Mouse (Mus musculus) liver, embryonic 12.5 days (tissue): Measurements from ENCODE around the gene Mtrex. TPM values are rescaled to one million over a fixed set of nuclear protein-coding genes. Genes with fewer than 3 reads are reported as not detected.

Experiments used
- ATAC-seq: fragments of 200-750 bp; cut with Nextera tagmentation; 2 replicates; pipeline ENCODE4 v1.8.0; 2017; ENCODE audit warnings: moderate number of reproducible peaks, mild to moderate bottlenecking, moderate library complexity
- H3K27ac ChIP-seq: fragments of 300-500 bp; sonication (generic); 2 replicates; pipeline ENCODE4 v1.5.1; 2016; ENCODE audit warnings: mild to moderate bottlenecking
- H3K27me3 ChIP-seq: fragments of 300-500 bp; sonication (generic); replicated peaks from 2 replicates; pipeline ENCODE4 v1.6.1; 2016; ENCODE audit warnings: mild to moderate bottlenecking, moderate library complexity
- H3K36me3 ChIP-seq: fragments of 300-500 bp; sonication (generic); 2 replicates; pipeline ENCODE4 v1.6.1; 2016; ENCODE audit warnings: mild to moderate bottlenecking, moderate library complexity
- H3K4me1 ChIP-seq: fragments of 300-500 bp; sonication (generic); 2 replicates; pipeline ENCODE4 v1.6.1; 2016
- H3K4me2 ChIP-seq: fragments of 300-500 bp; sonication (generic); 2 replicates; pipeline ENCODE4 v1.6.1; 2016; ENCODE audit warnings: mild to moderate bottlenecking, moderate library complexity
- H3K4me3 ChIP-seq: fragments of 300-500 bp; sonication (generic); 2 replicates; pipeline ENCODE4 v1.5.1; 2016; ENCODE audit warnings: mild to moderate bottlenecking, moderate library complexity
- H3K9ac ChIP-seq: fragments of 300-500 bp; sonication (generic); 2 replicates; pipeline ENCODE4 v1.6.1; 2016; ENCODE audit warnings: mild to moderate bottlenecking, moderate library complexity
- H3K9me3 ChIP-seq: fragments of 300-500 bp; sonication (generic); replicated peaks from 2 replicates; pipeline ENCODE4 v1.6.1; 2016; ENCODE audit warnings: mild to moderate bottlenecking, moderate library complexity
- WGBS: fragments of 180-500 bp; shearing (Covaris S2); methylation state at CpG from one replicate; pipeline ENCODE4 v1.1.7; 2016; ENCODE audit not compliant: insufficient replicate concordance; 5-methylcytosine and 5-hydroxymethylcytosine counted together
- polyA plus RNA-seq: library from polyadenylated mRNA; unstranded; fragments of >200 nt; fragmentation: Nextera tagmentation; extraction: Ambion mirVana; gene quantifications from 2 replicates; pipeline ENCODE4 v1.2.1, GENCODE M21; 2016

The Mtrex gene
- polyA plus RNA-seq, 1 experiment from 2014 or later: 62.8 TPM

- no peak for ATAC-seq
Observed at GRCm38 (mm10) chr13:112925976-112926375, 1.2 kb downstream of the Mtrex start.

GRCm38 (mm10) chr13:112925266-112925665, 1.9 kb downstream of the Mtrex start:
- WGBS: 72% methylated on average over 6 of the region's 6 CpGs
- peak overlapping the region; percentile 18; the same call in 1 of the 2 replicates for H3K4me3 ChIP-seq
- H3K9ac ChIP-seq: no peak overlapping the region
- no peaks in the 10 kb centered on the region for H3K27me3 ChIP-seq
- H3K9me3 ChIP-seq: no peaks in the 10 kb centered on the region
- H3K36me3 ChIP-seq: peaks cover 19% of the 10 kb centered on the region
- H3K4me2 ChIP-seq: peak overlapping the region; percentile 81
- peaks cover 26% of the 10 kb centered on the region for H3K4me1 ChIP-seq
- no peak overlapping the region for H3K27ac ChIP-seq
- no peak for ATAC-seq

More at GRCm38 (mm10) chr13:112925976-112926375, 1.2 kb downstream of the Mtrex start:
- Histone ChIP-seq H3K9me3 (no peaks in the 10 kb centered on the region), H3K9ac (peak overlapping the region; percentile 85), H3K4me1 (peaks cover 26% of the 10 kb centered on the region), H3K36me3 (peaks cover 25% of the 10 kb centered on the region), H3K4me2 (peak overlapping the region; percentile 81), H3K27me3 (no peaks in the 10 kb centered on the region), H3K4me3 (peak overlapping the region; percentile 82), H3K27ac (no peak overlapping the region)
- WGBS: 51% methylated on average over 4 of the region's 4 CpGs

- Histone ChIP-seq H3K4me1 (peaks cover 12% of the 10 kb centered on the region), H3K27ac (no peak overlapping the region), H3K4me3 (no peak overlapping the region), H3K4me2 (no peak overlapping the region), H3K36me3 (peaks cover 50% of the 10 kb centered on the region), H3K9me3 (no peaks in the 10 kb centered on the region), H3K9ac (no peak overlapping the region), H3K27me3 (no peaks in the 10 kb centered on the region)
- 79% methylated on average over 3 of the region's 3 CpGs for WGBS
- ATAC-seq: no peak
Observed at GRCm38 (mm10) chr13:112920906-112921305, 6.3 kb downstream of the Mtrex start.

GRCm38 (mm10) chr13:112919141-112919865, 7.9 kb downstream of the Mtrex start:
- Histone ChIP-seq H3K4me3 (no peak overlapping the region), H3K27ac (no peak overlapping the region), H3K9ac (no peak overlapping the region), H3K4me2 (no peak overlapping the region), H3K36me3 (peaks cover 60% of the 10 kb centered on the region), H3K9me3 (no peaks in the 10 kb centered on the region), H3K4me1 (peaks cover 3% of the 10 kb centered on the region; the same call in 1 of the 2 replicates), H3K27me3 (no peaks in the 10 kb centered on the region)
- WGBS: 82% methylated on average over 4 of the region's 4 CpGs
- no peak for ATAC-seq

- Histone ChIP-seq H3K4me1 (no peaks in the 10 kb centered on the region), H3K4me3 (no peak overlapping the region), H3K36me3 (peaks cover 80% of the 10 kb centered on the region), H3K27me3 (no peaks in the 10 kb centered on the region), H3K9ac (no peak overlapping the region), H3K9me3 (no peaks in the 10 kb centered on the region), H3K4me2 (no peak overlapping the region), H3K27ac (no peak overlapping the region)
- WGBS: 84% methylated on average over 4 of the region's 4 CpGs
- no peak for ATAC-seq
Observed at GRCm38 (mm10) chr13:112910434-112910833, 16.8 kb downstream of the Mtrex start.

- peaks cover 83% of the 10 kb centered on the region for H3K36me3 ChIP-seq
- H3K4me3 ChIP-seq: no peak overlapping the region
- 66% methylated on average over 4 of the region's 4 CpGs for WGBS
- H3K27me3 ChIP-seq: no peaks in the 10 kb centered on the region
- H3K9me3 ChIP-seq: no peaks in the 10 kb centered on the region
- no peak for ATAC-seq
- H3K27ac ChIP-seq: no peak overlapping the region
- H3K4me2 ChIP-seq: no peak overlapping the region
- no peaks in the 10 kb centered on the region for H3K4me1 ChIP-seq
- H3K9ac ChIP-seq: no peak overlapping the region
Observed at GRCm38 (mm10) chr13:112909663-112910062, 17.5 kb downstream of the Mtrex start.

DNA sequence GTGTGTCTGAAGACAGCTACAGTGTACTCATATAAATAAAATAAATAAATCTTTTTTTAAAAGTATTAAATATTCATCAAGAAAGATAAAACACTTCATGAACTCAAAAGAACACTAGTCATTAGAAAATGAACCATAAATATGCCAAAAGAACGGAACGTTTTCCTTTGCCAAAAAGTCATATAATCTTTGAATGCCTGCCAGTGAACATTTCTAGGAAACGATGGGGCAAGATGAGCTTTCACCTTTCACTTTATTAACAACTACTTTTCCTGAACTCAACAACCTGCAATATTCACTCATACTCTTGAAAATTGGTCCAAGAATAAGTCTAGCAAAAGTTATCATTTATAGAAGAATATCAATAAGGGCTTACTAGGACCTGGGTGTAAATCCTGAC, 25.0 kb downstream of the Mtrex start:
- H3K9me3 ChIP-seq: no peaks in the 10 kb centered on the region
- no peaks in the 10 kb centered on the region for H3K4me1 ChIP-seq
- H3K9ac ChIP-seq: no peak overlapping the region
- H3K4me2 ChIP-seq: no peak overlapping the region
- WGBS: 92% methylated on average over 3 of the region's 3 CpGs
- no peak overlapping the region for H3K4me3 ChIP-seq
- no peak for ATAC-seq
- peaks cover 91% of the 10 kb centered on the region for H3K36me3 ChIP-seq
- no peaks in the 10 kb centered on the region for H3K27me3 ChIP-seq
- H3K27ac ChIP-seq: no peak overlapping the region

DNA sequence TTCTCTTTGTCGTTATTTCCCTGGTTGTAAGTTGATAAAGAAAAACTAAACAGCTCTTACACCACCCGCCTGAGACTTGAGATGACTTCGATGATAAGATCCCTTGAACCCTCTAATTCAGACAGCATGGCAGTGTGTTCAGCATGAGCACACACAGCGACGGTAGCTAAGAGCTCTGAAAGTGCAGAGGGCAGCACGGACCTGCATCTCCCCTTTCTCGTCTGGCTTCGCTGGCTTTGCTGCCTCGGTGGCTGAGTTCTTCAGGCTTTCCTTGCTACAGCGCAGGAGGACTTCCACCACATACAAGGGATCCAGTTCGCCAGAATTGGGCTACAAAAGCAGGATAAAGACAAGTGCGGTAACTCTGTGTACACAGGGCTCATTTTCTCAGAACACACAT, 40.0 kb downstream of the Mtrex start:
- H3K36me3 ChIP-seq: peaks cover 90% of the 10 kb centered on the region
- no peak overlapping the region for H3K9ac ChIP-seq
- no peak overlapping the region for H3K4me3 ChIP-seq
- H3K4me2 ChIP-seq: no peak overlapping the region
- H3K9me3 ChIP-seq: no peaks in the 10 kb centered on the region
- no peak overlapping the region for H3K27ac ChIP-seq
- no peak for ATAC-seq
- H3K4me1 ChIP-seq: no peaks in the 10 kb centered on the region
- 88% methylated on average over 12 of the region's 12 CpGs for WGBS
- no peaks in the 10 kb centered on the region for H3K27me3 ChIP-seq

DNA sequence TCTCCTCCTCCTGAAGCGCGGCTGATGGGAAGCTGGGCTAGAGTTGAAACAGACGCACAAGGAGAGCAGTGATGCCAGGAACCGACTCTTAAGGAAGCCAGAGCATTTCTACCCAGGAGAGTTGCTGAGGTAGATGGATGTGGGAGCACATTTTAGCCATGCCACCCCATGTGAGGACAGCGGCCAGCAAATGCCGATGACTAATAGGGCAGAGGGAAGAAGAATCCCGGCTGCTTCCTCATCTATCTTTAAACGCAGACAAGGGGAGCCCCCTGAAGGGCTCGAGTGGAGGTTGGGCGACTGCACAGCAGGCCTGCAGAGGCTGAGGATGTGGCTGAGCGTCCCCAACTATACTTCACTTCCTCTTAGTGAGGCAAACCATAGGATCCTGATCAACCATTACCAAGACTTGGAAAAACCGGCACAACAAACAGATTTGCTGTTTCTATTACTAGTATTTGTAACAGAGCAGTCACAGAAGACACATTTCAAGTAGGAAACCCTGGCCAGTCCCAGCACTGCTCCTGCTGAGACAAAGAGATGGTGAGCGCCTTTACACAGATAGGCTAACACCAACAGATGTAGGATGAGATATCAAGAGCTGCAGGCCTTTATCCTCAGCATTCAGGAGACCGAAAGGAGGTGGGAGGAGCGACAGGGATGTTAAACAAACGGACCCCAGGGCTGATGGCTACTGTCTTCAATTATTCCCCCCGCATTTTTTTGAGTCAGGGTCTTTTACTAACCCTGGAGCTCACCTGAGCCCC, 55.5 kb downstream of the Mtrex start:
- peak overlapping the region; percentile 37 for H3K27ac ChIP-seq
- WGBS: 43% methylated on average over 17 of the region's 17 CpGs
- peak overlapping the region; percentile 19; the same call in 1 of the 2 replicates for H3K4me2 ChIP-seq
- H3K27me3 ChIP-seq: no peaks in the 10 kb centered on the region
- no peak overlapping the region for H3K4me3 ChIP-seq
- peaks cover 28% of the 10 kb centered on the region for H3K4me1 ChIP-seq
- ATAC-seq: peak; percentile 91
- peaks cover 94% of the 10 kb centered on the region for H3K36me3 ChIP-seq
- H3K9me3 ChIP-seq: no peaks in the 10 kb centered on the region
- H3K9ac ChIP-seq: no peak overlapping the region

- Histone ChIP-seq H3K9me3 (no peaks in the 10 kb centered on the region), H3K36me3 (peaks cover 98% of the 10 kb centered on the region), H3K9ac (no peak overlapping the region), H3K4me1 (peaks cover 35% of the 10 kb centered on the region), H3K4me2 (no peak overlapping the region), H3K27me3 (no peaks in the 10 kb centered on the region), H3K4me3 (no peak overlapping the region), H3K27ac (no peak overlapping the region)
- WGBS: 68% methylated on average over 11 of the region's 11 CpGs
- ATAC-seq: no peak
Observed at GRCm38 (mm10) chr13:112870039-112870690, 57.0 kb downstream of the Mtrex start.

DNA sequence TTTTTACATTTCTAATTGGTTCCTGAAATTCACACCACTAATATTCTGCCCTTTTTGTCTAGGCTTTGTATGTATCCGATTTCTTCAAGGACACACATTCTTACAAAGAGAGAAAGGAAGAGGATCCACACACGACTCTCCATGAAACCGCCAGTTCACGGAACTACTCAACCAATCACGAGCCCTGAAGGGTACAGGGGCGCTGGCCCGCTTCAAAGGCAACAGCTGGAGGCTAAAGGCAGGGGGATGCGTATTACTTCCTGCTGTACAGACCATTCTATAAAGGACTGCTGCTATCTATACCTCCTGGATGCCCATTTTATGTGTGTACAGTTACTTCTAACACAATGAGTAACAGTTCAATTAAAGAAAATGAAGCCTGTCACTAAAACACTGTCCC, 59.8 kb downstream of the Mtrex start:
- peaks cover 96% of the 10 kb centered on the region for H3K36me3 ChIP-seq
- H3K4me3 ChIP-seq: no peak overlapping the region
- H3K9me3 ChIP-seq: no peaks in the 10 kb centered on the region
- H3K4me2 ChIP-seq: no peak overlapping the region
- H3K4me1 ChIP-seq: peaks cover 34% of the 10 kb centered on the region
- H3K27ac ChIP-seq: no peak overlapping the region
- no peaks in the 10 kb centered on the region for H3K27me3 ChIP-seq
- WGBS: 90% methylated on average over 8 of the region's 8 CpGs
- no peak overlapping the region for H3K9ac ChIP-seq
- no peak for ATAC-seq

DNA sequence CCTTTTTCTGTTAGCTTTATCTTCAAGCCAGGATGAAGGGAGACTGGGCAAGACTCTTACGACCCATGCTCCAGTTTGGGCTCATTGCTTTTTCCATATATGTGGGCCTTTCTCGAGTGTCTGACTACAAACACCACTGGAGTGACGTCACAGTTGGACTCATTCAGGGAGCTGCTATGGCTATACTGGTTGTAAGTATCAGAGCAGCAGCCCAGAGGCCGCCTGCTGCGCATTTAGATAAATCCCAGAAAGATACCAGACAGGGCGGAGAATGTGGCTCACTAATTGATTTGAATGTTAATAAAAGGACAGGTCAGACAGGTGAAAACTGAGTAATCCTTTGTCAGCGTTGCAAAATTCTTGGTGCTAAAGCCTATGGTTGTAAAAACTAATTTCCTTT, 60.4 kb downstream of the Mtrex start:
- Histone ChIP-seq H3K9me3 (no peaks in the 10 kb centered on the region), H3K4me1 (peaks cover 34% of the 10 kb centered on the region), H3K27me3 (no peaks in the 10 kb centered on the region), H3K4me2 (peak overlapping the region; percentile 8; the same call in 1 of the 2 replicates), H3K4me3 (no peak overlapping the region), H3K36me3 (peaks cover 96% of the 10 kb centered on the region), H3K9ac (no peak overlapping the region), H3K27ac (0 out of 2 replicates have a peak overlapping the region, but pooled peaks have one; percentile 27)
- whole genome bisulfite sequencing: 55% methylated on average over 7 of the region's 7 CpGs
- ATAC-seq: peak; percentile 85
